Mouse (Mus musculus) liver, embryonic 15.5 days (tissue): ENCODE data around the gene Lrrc51. TPM values are rescaled to one million over a fixed set of nuclear protein-coding genes. Genes with fewer than 3 reads are reported as not detected.
"Not testable (repeated sequence)": the region's sequence is repeated elsewhere in the genome, so short reads cannot be mapped to it uniquely, and the experiment has no call there.

Experiments
- ATAC-seq: fragments of 200-750 bp; cut with Nextera tagmentation; 2 replicates; pipeline ENCODE4 v1.8.0; 2017; ENCODE audit warnings: moderate number of reproducible peaks, mild to moderate bottlenecking, moderate library complexity; ENCODE audit not compliant: insufficient read depth
- H3K27ac ChIP-seq: fragments of 300-500 bp; sonication (generic); replicated peaks from 2 replicates; pipeline ENCODE4 v1.5.1; 2015; ENCODE audit warnings: mild to moderate bottlenecking, inconsistent platforms
- H3K27me3 ChIP-seq: fragments of 300-500 bp; sonication (generic); 2 replicates; pipeline ENCODE4 v1.6.1; 2015; ENCODE audit warnings: mild to moderate bottlenecking, inconsistent platforms
- H3K36me3 ChIP-seq: fragments of 300-500 bp; sonication (generic); replicated peaks from 2 replicates; pipeline ENCODE4 v1.6.1; 2015; ENCODE audit warnings: moderate library complexity, mild to moderate bottlenecking, inconsistent platforms
- H3K4me1 ChIP-seq: fragments of 300-500 bp; sonication (generic); replicated peaks from 2 replicates; pipeline ENCODE4 v1.6.1; 2015; ENCODE audit warnings: inconsistent platforms
- H3K4me2 ChIP-seq: fragments of 300-500 bp; sonication (generic); 2 replicates; pipeline ENCODE4 v1.6.1; 2015; ENCODE audit warnings: moderate library complexity, mild to moderate bottlenecking, inconsistent platforms
- H3K4me3 ChIP-seq: fragments of 300-500 bp; sonication (generic); replicated peaks from 2 replicates; pipeline ENCODE4 v1.5.1; 2015; ENCODE audit warnings: mild to moderate bottlenecking, inconsistent platforms
- H3K9ac ChIP-seq: fragments of 300-500 bp; sonication (generic); 2 replicates; pipeline ENCODE4 v1.6.1; 2015; ENCODE audit warnings: moderate library complexity, mild to moderate bottlenecking, inconsistent platforms
- H3K9me3 ChIP-seq: fragments of 300-500 bp; sonication (generic); replicated peaks from 2 replicates; pipeline ENCODE4 v1.6.1; 2016; ENCODE audit warnings: inconsistent platforms
- WGBS: fragments of 180-500 bp; shearing (Covaris S2); methylation state at CpG from one replicate; pipeline ENCODE4 v1.1.7; 2015; ENCODE audit warnings: mixed read lengths; ENCODE audit not compliant: insufficient replicate concordance; 5-methylcytosine and 5-hydroxymethylcytosine counted together
- polyA plus RNA-seq: library from polyadenylated mRNA; unstranded; fragments of >200 nt; fragmentation: Nextera tagmentation; extraction: Ambion mirVana; gene quantifications from 2 replicates; pipeline ENCODE4 v1.2.1, GENCODE M21; 2015

The Lrrc51 gene
- polyA plus RNA-seq, 1 experiment from 2014 or later, result 1.7 TPM

DNA sequence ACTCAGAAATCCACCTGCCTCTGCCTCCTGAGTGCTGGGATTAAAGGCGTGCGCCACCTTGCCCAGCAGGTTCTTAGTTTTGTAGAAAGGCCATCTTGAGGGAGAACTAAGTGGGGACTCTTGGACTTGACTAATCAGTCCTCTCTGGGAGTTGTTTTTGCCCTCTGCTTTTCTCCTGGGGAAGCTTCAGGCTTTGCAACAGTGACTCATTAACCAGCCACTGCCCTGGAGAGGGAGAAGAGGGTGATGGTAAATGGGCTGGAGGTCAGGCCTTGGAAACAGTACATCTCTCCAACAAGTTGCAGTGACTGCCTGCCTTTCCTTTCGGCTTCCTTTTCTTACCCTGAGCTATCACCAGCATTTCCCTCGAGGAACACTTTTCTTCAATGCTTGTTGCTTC is 30.9 kb upstream of the Lrrc51 start:
- no peak overlapping the region for H3K9ac ChIP-seq
- no peaks in the 10 kb centered on the region for H3K9me3 ChIP-seq
- WGBS, result 72% methylated on average over 4 of the region's 4 CpGs
- no peaks in the 10 kb centered on the region for H3K36me3 ChIP-seq
- peaks cover 54% of the 10 kb centered on the region for H3K4me1 ChIP-seq
- peak overlapping the region; percentile 61 for H3K27ac ChIP-seq
- no peak for ATAC-seq
- H3K4me3 ChIP-seq, result no peak overlapping the region
- no peak overlapping the region for H3K4me2 ChIP-seq
- no peaks in the 10 kb centered on the region for H3K27me3 ChIP-seq

DNA sequence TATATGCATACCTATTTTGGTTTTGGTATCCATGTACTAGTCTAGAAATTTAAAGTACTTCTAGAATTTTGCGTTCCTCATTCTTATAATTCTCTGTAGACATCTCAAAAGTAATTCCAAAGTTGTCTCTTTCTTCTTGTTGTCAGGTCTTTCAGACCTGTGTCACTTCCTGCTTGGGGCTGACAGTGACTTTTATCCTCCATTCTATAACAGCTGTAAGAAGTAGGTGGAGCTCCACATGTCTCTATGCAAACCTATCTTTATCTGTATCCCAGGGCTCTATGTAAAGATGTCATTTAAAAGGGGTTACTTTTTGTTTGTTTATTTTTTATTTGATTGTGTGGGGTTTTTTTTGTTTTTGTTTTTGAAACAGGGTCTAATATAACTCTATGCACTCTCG is 29.9 kb upstream of the Lrrc51 start:
- WGBS, result 79% methylated on average over 2 of the region's 2 CpGs
- H3K9me3 ChIP-seq, result no peaks in the 10 kb centered on the region

DNA sequence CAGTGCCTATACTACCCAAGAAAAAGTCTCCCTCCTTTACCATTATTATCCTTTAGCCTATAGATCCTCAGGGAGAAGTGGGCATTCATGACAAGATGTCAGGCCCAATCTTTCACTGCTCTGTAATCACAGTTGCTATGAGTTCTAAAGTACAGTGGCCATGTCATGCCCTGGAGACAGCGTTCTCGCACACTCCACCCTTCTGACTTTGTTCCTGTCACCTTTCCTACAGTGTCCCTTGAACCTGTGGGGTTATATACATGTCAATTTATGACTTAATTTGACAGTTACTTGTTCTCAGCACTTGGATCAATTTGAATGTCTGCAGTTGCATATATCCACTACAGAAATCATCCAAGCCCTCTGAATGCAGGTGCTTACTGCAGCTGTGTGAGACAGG is 29.1 kb upstream of the Lrrc51 start:
- ATAC-seq, result no peak
- Histone ChIP-seq H3K9ac (no peak overlapping the region), H3K36me3 (no peaks in the 10 kb centered on the region), H3K9me3 (no peaks in the 10 kb centered on the region), H3K27me3 (no peaks in the 10 kb centered on the region), H3K4me3 (no peak overlapping the region), H3K4me1 (peaks cover 41% of the 10 kb centered on the region), H3K27ac (no peak overlapping the region), H3K4me2 (no peak overlapping the region)
- WGBS, result 83% methylated on average over 2 of the region's 2 CpGs

More for the DNA sequence above, 29.9 kb upstream of the Lrrc51 start:
- H3K4me3 ChIP-seq, result no peak overlapping the region
- no peak overlapping the region for H3K9ac ChIP-seq
- H3K4me1 ChIP-seq, result peaks cover 46% of the 10 kb centered on the region
- ATAC-seq, result no peak
- no peak overlapping the region for H3K27ac ChIP-seq
- no peak overlapping the region for H3K4me2 ChIP-seq
- no peaks in the 10 kb centered on the region for H3K27me3 ChIP-seq
- no peaks in the 10 kb centered on the region for H3K36me3 ChIP-seq

DNA sequence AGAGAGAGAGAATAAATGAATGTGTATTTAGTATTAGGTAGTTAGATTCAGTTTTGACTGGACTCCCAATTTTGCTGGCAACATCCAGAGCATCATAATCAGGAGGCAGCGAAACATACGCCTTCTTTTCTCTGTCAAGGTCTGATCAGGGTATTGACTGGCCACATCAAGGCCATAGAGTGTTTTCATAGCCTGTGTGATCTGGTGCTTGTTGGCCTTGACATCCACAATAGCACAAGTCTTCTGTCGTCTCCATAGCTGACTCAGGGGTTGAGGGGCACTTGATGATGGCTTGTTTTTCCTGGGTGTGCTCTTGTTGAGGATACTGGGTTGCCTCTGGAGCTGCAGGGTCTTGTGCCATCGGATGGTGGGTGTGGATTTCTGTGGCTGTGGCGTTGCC is 23.2 kb upstream of the Lrrc51 start:
- no peak overlapping the region for H3K4me3 ChIP-seq
- H3K9ac ChIP-seq, result no peak overlapping the region
- no peak overlapping the region for H3K27ac ChIP-seq
- whole genome bisulfite sequencing, result 85% methylated on average over 5 of the region's 5 CpGs
- no peak for ATAC-seq
- H3K27me3 ChIP-seq, result no peaks in the 10 kb centered on the region
- H3K4me1 ChIP-seq, result peaks cover 26% of the 10 kb centered on the region
- no peaks in the 10 kb centered on the region for H3K36me3 ChIP-seq
- no peaks in the 10 kb centered on the region for H3K9me3 ChIP-seq
- H3K4me2 ChIP-seq, result no peak overlapping the region

DNA sequence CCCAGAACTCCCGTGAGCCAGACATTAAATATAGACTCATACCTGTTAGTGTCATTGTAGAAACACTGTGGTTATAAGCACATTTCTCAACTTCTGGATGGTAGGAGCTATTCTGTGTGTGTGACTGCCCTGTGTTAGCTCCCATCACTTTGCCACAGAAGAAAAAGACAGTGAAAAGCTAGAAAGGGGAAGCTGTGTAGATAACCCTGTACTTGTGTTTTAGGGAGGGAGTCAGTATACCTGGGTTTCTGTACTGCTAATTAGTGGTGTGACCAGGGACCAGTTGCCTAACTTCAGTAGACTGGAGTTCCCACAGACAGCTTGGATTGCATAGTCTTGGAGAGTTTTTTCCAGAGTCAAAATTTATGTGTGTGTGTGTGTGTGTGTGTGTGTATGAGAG is 22.8 kb upstream of the Lrrc51 start:
- 69% methylated on average over 1 of the region's 1 CpGs for WGBS
- ATAC-seq, result no peak
- peaks cover 30% of the 10 kb centered on the region for H3K4me1 ChIP-seq

DNA sequence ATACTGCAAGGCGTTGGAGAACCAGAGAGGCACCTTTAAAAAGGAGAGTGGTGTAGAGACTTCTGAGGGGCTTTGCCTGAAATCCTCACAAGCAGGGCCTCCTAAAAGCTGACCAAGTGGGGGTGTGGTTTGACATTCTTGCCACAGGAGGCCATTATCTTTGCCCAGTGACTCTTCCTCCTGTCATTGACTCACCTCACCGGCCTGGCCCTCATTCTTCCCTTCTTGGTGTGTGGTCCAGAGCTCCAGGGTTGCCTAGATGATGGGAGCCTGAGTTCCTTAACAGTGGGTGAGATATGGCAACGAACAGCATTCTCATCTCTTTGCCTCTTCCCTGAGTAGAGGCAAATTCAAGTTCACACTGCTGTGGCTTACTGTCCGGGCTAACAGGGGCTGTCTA is 22.2 kb upstream of the Lrrc51 start:
- Histone ChIP-seq H3K4me1 (peaks cover 30% of the 10 kb centered on the region), H3K9me3 (no peaks in the 10 kb centered on the region), H3K9ac (no peak overlapping the region), H3K27me3 (no peaks in the 10 kb centered on the region), H3K27ac (no peak overlapping the region), H3K36me3 (no peaks in the 10 kb centered on the region), H3K4me3 (no peak overlapping the region), H3K4me2 (no peak overlapping the region)
- 46% methylated on average over 4 of the region's 4 CpGs for WGBS
- ATAC-seq, result no peak

More for the DNA sequence above, 22.8 kb upstream of the Lrrc51 start:
- Histone ChIP-seq H3K9ac (no peak overlapping the region), H3K4me2 (no peak overlapping the region), H3K4me3 (no peak overlapping the region), H3K36me3 (no peaks in the 10 kb centered on the region), H3K27ac (no peak overlapping the region), H3K27me3 (no peaks in the 10 kb centered on the region), H3K9me3 (no peaks in the 10 kb centered on the region)

DNA sequence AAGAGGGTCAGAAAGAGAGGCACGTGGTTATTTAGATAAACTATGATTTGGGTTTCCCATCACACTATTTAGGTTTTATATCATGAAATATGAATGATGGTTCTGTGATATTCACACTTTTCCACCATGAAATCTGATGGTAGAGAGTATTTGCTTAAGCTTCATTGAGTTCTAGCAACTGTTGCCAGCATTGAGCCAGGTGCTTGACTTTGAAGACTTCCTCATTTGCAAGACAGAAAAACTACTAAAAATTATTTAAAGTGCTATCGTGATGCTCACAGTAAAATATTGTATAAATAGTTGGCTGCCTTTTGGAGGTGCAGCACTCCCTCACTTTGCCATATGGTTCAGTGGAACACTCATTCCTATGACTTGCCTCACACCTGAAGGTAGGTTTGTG is 21.6 kb upstream of the Lrrc51 start:
- no peak overlapping the region for H3K4me3 ChIP-seq
- 67% methylated on average over 2 of the region's 2 CpGs for WGBS
- no peaks in the 10 kb centered on the region for H3K36me3 ChIP-seq
- no peak for ATAC-seq
- H3K9ac ChIP-seq, result no peak overlapping the region
- no peaks in the 10 kb centered on the region for H3K9me3 ChIP-seq
- no peak overlapping the region for H3K27ac ChIP-seq
- H3K4me2 ChIP-seq, result no peak overlapping the region
- H3K4me1 ChIP-seq, result peaks cover 29% of the 10 kb centered on the region
- H3K27me3 ChIP-seq, result no peaks in the 10 kb centered on the region

DNA sequence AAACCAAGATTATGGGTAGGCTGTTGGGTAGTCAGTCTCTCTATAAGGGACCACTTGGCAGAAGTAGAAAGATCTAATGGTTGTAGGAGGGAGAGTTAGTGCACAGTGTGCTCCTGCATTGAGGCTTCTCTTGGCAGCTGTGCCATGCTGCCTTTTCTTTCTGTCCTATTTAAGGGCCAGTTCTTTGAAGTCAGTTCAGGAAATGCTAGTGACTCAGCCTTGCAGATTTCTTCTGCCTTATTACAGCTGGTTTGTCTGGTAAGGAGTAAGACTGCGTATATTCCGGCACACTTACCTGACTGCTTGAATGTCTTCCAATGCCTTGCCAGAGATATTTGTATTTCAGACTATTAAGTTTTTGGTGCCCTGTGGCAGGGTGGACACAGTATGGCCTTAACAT is 20.5 kb upstream of the Lrrc51 start:
- Histone ChIP-seq H3K36me3 (0 out of 2 replicates have a peak, but pooled peaks cover 1% of the 10 kb centered on the region), H3K9ac (no peak overlapping the region), H3K4me2 (no peak overlapping the region), H3K4me1 (peaks cover 25% of the 10 kb centered on the region), H3K27me3 (no peaks in the 10 kb centered on the region), H3K9me3 (no peaks in the 10 kb centered on the region), H3K27ac (no peak overlapping the region), H3K4me3 (no peak overlapping the region)
- WGBS, result 86% methylated on average over 2 of the region's 2 CpGs
- no peak for ATAC-seq

DNA sequence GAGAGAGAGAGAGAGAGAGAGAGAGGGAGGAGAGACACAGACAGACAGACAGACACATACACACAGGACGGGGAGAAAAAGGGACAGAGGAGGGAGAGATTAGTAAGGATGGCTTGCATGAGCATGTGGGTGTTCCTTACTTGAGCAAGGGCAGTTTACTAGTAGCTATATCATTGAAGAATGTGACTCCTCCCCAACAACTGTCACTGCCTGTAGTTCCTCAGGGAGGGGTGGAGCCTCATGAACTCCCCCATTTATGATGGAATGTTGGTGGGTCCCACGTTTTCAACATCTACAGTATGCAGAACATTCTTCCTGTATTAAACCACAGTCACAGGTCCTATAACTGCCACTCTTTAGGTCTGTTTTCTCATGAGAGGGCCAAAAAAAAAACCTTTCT is 18.4 kb upstream of the Lrrc51 start:
- peaks cover 31% of the 10 kb centered on the region for H3K4me1 ChIP-seq
- H3K9ac ChIP-seq, result no peak overlapping the region
- H3K27ac ChIP-seq, result no peak overlapping the region; the same call in 1 of the 2 replicates
- 0 out of 2 replicates have a peak, but pooled peaks cover 7% of the 10 kb centered on the region for H3K36me3 ChIP-seq
- H3K27me3 ChIP-seq, result no peaks in the 10 kb centered on the region
- no peak overlapping the region for H3K4me2 ChIP-seq
- no peak overlapping the region for H3K4me3 ChIP-seq
- H3K9me3 ChIP-seq, result no peaks in the 10 kb centered on the region
- WGBS, result 14% methylated on average over 2 of the region's 2 CpGs
- no peak for ATAC-seq

DNA sequence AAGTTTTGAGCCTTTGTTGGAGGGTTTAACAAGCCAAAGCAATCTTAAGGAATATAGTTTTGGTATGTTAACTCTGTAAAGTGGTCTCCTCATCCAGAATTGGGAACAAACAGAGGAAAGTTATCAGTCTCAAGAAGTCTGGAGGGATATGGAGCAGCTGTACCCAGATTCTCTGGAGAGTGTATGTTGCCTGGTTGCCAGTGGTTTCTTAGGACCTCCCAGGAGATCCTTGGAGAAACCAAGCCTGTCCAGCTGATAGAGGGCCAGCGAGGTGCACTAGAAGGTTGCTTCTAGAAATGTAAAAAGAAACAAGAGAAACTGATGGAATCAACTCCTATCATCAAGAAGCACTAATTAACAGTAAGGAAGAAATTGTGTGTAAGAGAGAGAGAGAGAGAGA is 18.0 kb upstream of the Lrrc51 start:
- no peaks in the 10 kb centered on the region for H3K27me3 ChIP-seq
- 0 out of 2 replicates have a peak, but pooled peaks cover 7% of the 10 kb centered on the region for H3K36me3 ChIP-seq
- H3K27ac ChIP-seq, result no peak overlapping the region; the same call in 1 of the 2 replicates
- no peaks in the 10 kb centered on the region for H3K9me3 ChIP-seq
- H3K4me2 ChIP-seq, result no peak overlapping the region
- peaks cover 33% of the 10 kb centered on the region for H3K4me1 ChIP-seq
- H3K4me3 ChIP-seq, result no peak overlapping the region
- no peak overlapping the region for H3K9ac ChIP-seq
- WGBS, result 51% methylated on average over 1 of the region's 1 CpGs
- no peak for ATAC-seq

DNA sequence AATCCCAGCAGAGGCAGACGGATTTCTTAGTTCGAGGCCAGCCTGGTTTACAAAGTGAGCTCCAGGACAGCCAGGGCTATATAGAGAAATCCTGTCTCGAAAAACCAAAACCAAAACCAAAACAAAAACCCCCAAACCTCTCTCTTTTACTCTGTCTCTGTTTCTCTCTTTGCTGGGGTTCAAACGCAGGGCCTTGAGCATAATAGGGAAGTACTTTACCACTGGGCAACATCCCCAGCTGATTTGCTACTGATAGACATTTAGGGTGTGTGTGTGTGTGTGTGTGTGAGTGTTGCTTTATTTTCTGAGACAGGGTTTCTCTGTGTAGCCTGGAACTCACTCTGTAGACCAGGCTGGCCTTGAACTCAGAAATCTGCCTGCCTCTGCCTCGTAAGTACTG is 15.3 kb upstream of the Lrrc51 start:
- H3K36me3 ChIP-seq, H3K9ac ChIP-seq, H3K27me3 ChIP-seq, H3K27ac ChIP-seq, H3K4me3 ChIP-seq, H3K9me3 ChIP-seq, H3K4me2 ChIP-seq, ATAC-seq: not testable (repeated sequence)
- WGBS, result 57% methylated on average over 5 of the region's 5 CpGs
- H3K4me1 ChIP-seq, result peaks cover 35% of the 10 kb centered on the region

DNA sequence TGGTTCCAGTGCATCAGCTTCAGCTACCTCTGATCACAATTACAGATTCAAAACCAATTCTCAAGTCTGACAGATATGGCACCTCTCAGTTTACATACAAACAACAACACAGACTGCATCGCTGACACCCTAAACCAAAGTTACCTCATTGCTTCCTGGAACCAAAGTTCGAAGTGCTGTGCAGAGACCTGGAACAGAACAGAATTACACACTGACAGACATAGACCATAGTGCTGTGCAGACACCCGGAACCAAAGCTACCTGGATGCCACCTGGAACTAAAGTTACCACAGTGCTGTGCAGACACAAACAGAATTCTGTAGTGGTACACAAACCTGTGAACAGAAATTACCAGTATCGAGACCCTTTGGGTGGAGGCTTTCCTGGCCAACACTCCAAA is 6.1 kb upstream of the Lrrc51 start:
- Histone ChIP-seq H3K27me3 (no peaks in the 10 kb centered on the region), H3K9me3 (no peaks in the 10 kb centered on the region), H3K4me1 (peaks cover 64% of the 10 kb centered on the region), H3K27ac (no peak overlapping the region), H3K9ac (no peak overlapping the region), H3K36me3 (peaks cover 42% of the 10 kb centered on the region), H3K4me2 (no peak overlapping the region), H3K4me3 (no peak overlapping the region)
- no peak for ATAC-seq
- WGBS, result 86% methylated on average over 4 of the region's 4 CpGs
